Mouse (Mus musculus): ENCODE data around the gene Vmn1r206. TPM values are rescaled to one million over a fixed set of nuclear protein-coding genes. Genes with fewer than 3 reads are reported as not detected.

The Vmn1r206 gene
- total RNA-seq (2023; ENCODE audit: inconsistent age): not detected in 4 replicates

DNA sequence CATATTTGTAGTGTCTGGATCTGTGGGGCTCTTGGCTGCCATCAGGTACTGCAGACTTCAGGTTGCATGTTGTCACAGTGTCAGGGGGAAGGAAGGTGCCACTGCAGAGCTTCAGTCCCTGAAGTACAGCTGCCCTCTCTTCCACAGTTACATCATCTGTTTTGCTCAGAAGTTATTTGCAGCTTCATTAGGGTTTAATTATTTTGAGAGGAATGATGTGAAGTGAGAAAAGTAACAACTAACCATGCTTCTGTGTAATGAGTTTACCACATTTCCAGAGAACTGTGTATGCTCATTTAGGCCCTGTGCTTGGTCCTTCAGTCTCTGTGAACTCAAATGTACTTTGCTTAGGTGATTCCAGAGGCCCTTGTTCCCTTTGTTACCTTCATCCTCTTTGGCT is at the start of gene Vmn1r206:
Gene Vmn1r206, minus strand, starts transcription at position 101 of the 400 bp plus-strand sequence.

DNA sequence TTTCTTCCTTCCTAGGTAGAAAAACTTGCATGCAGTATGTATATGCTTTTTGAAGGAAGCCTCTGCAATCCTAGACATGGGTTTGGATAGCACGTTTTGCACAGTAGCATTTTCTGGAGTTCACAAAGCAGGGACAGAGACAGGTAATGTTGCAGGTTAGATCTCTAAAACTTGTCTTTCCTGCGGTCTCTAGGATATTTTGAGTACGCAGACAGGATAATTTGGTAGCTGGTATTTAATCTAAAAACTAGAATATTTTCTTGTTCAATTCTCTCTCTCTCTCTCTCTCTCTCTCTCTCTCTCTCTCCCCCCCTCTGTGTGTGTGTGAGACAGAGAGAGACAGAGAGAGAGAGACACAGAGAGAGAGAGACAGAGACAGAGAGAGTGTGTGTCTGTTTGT is 31.2 kb downstream of the Vmn1r206 start, which contains the start of gene Vmn1r205:
Gene Vmn1r205, minus strand, starts transcription at position 101 of the 400 bp plus-strand sequence.

Other genes starting within 250 kb of the Vmn1r206 start
- not detected in 4 replicates for gene Vmn1r199, start 244.4 kb downstream of the Vmn1r206 start, total RNA-seq (2023; ENCODE audit: inconsistent age)
- gene Vmn1r200, start 233.9 kb downstream of the Vmn1r206 start, total RNA-seq (2023; ENCODE audit: inconsistent age): not detected in 4 replicates
- gene Vmn1r201, start 152.3 kb downstream of the Vmn1r206 start, total RNA-seq (2023; ENCODE audit: inconsistent age): not detected in 4 replicates
- not detected in 4 replicates for gene Vmn1r202, start 118.9 kb downstream of the Vmn1r206 start, total RNA-seq (2023; ENCODE audit: inconsistent age)
- gene Vmn1r203, start 106.1 kb downstream of the Vmn1r206 start, total RNA-seq (2023; ENCODE audit: inconsistent age): 0.15 TPM in 1 of 4 replicates, not detected in the others
- not detected in 4 replicates for gene Vmn1r204, start 71.1 kb downstream of the Vmn1r206 start, total RNA-seq (2023; ENCODE audit: inconsistent age)
- gene Vmn1r205, start 31.3 kb downstream of the Vmn1r206 start, total RNA-seq (2023; ENCODE audit: inconsistent age): not detected in 4 replicates
- not detected in 4 replicates for gene Vmn1r207-ps, start 105.4 kb upstream of the Vmn1r206 start, total RNA-seq (2023; ENCODE audit: inconsistent age)
- gene Vmn1r208, start 153.1 kb upstream of the Vmn1r206 start, total RNA-seq (2023; ENCODE audit: inconsistent age): not detected in 4 replicates
- 0.10 TPM in 1 of 4 replicates, not detected in the others for gene Vmn1r209, start 185.4 kb upstream of the Vmn1r206 start, total RNA-seq (2023; ENCODE audit: inconsistent age)
- gene Vmn1r210, start 207.1 kb upstream of the Vmn1r206 start, total RNA-seq (2023; ENCODE audit: inconsistent age): not detected in 4 replicates
- gene Vmn1r211, start 233.3 kb upstream of the Vmn1r206 start, total RNA-seq (2023; ENCODE audit: inconsistent age): not detected in 4 replicates